Mouse (Mus musculus) liver, postnatal 0 days (tissue): ENCODE results near the gene B3galt4. TPM values are rescaled to one million over a fixed set of nuclear protein-coding genes. Genes with fewer than 3 reads are reported as not detected.
A peak's percentile ranks its signal among the peaks of the same experiment; 100 is the strongest.

Experiments
- ATAC-seq: fragments of 200-750 bp; cut with Nextera tagmentation; 2 replicates; pipeline ENCODE4 v1.8.0; 2017; ENCODE audit warnings: mild to moderate bottlenecking, moderate library complexity
- DNase-seq: peaks from one replicate; pipeline ENCODE4 v3.0.0-alpha.2; 2016
- H3K27ac ChIP-seq: fragments of 300-500 bp; sonication (generic); 2 replicates; pipeline ENCODE4 v1.5.1; 2014; ENCODE audit warnings: antibody characterized with exemption, moderate library complexity, mild to moderate bottlenecking, low read depth
- H3K27me3 ChIP-seq: fragments of 300-500 bp; sonication (generic); 2 replicates; pipeline ENCODE4 v1.6.1; 2014; ENCODE audit warnings: low read length, control low read depth, mixed read lengths; ENCODE audit not compliant: insufficient read depth
- H3K36me3 ChIP-seq: fragments of 300-500 bp; sonication (generic); replicated peaks from 2 replicates; pipeline ENCODE4 v1.6.1; 2014; ENCODE audit warnings: mild to moderate bottlenecking, control low read depth, low read length, moderate library complexity, mixed read lengths; ENCODE audit not compliant: insufficient read depth
- H3K4me1 ChIP-seq: fragments of 300-500 bp; sonication (generic); 2 replicates; pipeline ENCODE4 v1.6.1; 2014; ENCODE audit warnings: antibody characterized with exemption, mild to moderate bottlenecking, control low read depth; ENCODE audit not compliant: insufficient read depth
- H3K4me2 ChIP-seq: fragments of 300-500 bp; sonication (generic); 2 replicates; pipeline ENCODE4 v1.6.1; 2014; ENCODE audit warnings: low read depth, mild to moderate bottlenecking, low read length, moderate library complexity, mixed read lengths
- H3K4me3 ChIP-seq: fragments of 300-500 bp; sonication (generic); 2 replicates; pipeline ENCODE4 v1.5.1; 2014; ENCODE audit warnings: low read depth, low read length
- H3K9ac ChIP-seq: fragments of 300-500 bp; sonication (generic); replicated peaks from 2 replicates; pipeline ENCODE4 v1.6.1; 2014; ENCODE audit warnings: mild to moderate bottlenecking, moderate library complexity
- H3K9me3 ChIP-seq: fragments of 300-500 bp; sonication (generic); 2 replicates; pipeline ENCODE4 v1.6.1; 2016; ENCODE audit warnings: mild to moderate bottlenecking, control low read depth, low read length, mixed read lengths
- CTCF ChIP-seq: sonication (generic); IDR thresholded peaks from 2 replicates; pipeline ENCODE4 v1.5.1; 2016; ENCODE audit warnings: antibody characterized with exemption, low read depth
- EP300 ChIP-seq: IDR thresholded peaks from 2 replicates; pipeline ENCODE4 v1.6.1; 2016; ENCODE audit warnings: antibody characterized with exemption, low read depth, mild to moderate bottlenecking
- WGBS: fragments of 180-500 bp; shearing (Covaris S2); extraction: QIAGEN DNeasy Blood & Tissue Kit; methylation state at CpG from one replicate; pipeline ENCODE4 v1.1.7; 2014; ENCODE audit not compliant: insufficient replicate concordance; 5-methylcytosine and 5-hydroxymethylcytosine counted together
- polyA plus RNA-seq: library from polyadenylated mRNA; unstranded; fragments of >200 nt; fragmentation: Nextera tagmentation; extraction: Ambion mirVana; gene quantifications from 2 replicates; pipeline ENCODE4 v1.2.1, GENCODE M21; 2015

The B3galt4 gene
- polyA plus RNA-seq, 1 experiment from 2014 or later: 2.2 TPM

DNA sequence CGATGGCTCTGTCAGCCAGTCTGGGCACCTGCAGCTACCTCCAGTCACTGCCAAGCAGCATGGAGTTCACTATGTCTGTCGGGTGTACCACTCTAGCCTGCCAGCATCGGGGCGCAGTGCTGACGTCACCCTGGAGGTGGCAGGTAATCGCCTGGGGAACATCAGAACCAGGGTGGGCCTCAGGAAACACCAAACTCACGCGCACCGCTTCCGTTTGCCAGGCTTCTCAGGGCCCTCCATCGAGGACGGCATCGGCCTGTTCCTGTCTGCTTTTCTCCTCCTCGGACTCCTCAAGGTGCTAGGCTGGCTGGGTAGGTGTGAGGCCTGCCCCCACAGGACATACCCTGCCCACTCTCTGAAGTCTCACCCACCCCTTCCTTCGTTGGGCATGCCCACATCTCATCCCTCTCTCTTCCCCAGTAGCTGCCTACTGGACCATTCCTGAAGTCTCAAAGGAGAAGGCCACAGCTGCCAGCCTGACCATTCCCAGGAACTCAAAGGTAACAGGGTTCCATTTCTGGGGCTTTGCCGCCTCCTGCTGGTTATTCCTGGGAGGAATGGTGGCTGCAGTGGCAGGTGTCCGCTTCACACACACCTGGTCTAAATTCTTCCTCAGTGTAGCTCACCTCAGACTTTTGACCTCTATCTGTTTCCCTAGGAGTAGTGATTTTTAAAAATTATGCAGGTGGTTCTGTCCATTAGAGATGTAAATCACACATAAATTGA, 24.9 kb downstream of the B3galt4 start:
- ATAC-seq (no peak), DNase-seq (peak; percentile 53)
- TF ChIP-seq EP300 (no peak), CTCF (peak; percentile 64)
- no peaks in the 10 kb centered on the region for H3K27me3 ChIP-seq
- no peak overlapping the region for H3K27ac ChIP-seq
- H3K36me3 ChIP-seq: peaks cover 41% of the 10 kb centered on the region
- no peak overlapping the region for H3K4me3 ChIP-seq
- no peaks in the 10 kb centered on the region for H3K9me3 ChIP-seq
- no peak overlapping the region for H3K4me2 ChIP-seq
- peaks cover 8% of the 10 kb centered on the region for H3K4me1 ChIP-seq
- 82% methylated on average over 17 of the region's 17 CpGs for WGBS
- H3K9ac ChIP-seq: no peak overlapping the region

- Histone ChIP-seq H3K36me3 (peaks cover 42% of the 10 kb centered on the region), H3K4me3 (no peak overlapping the region), H3K4me2 (no peak overlapping the region), H3K9me3 (no peaks in the 10 kb centered on the region), H3K9ac (no peak overlapping the region), H3K27me3 (no peaks in the 10 kb centered on the region), H3K27ac (no peak overlapping the region), H3K4me1 (peaks cover 8% of the 10 kb centered on the region)
- TF ChIP-seq EP300: no peak
- TF ChIP-seq CTCF: peak; percentile 44
- ATAC-seq (no peak), DNase-seq (no peak)
- 85% methylated on average over 21 of the region's 21 CpGs for WGBS
Measured at GRCm38 (mm10) chr17:33925406-33926116, 25.7 kb downstream of the B3galt4 start.

GRCm38 (mm10) chr17:33924577-33925283, 26.6 kb downstream of the B3galt4 start:
- Histone ChIP-seq H3K9ac (no peak overlapping the region), H3K4me1 (peaks cover 3% of the 10 kb centered on the region; the same call in 1 of the 2 replicates), H3K36me3 (peaks cover 42% of the 10 kb centered on the region), H3K27me3 (no peaks in the 10 kb centered on the region), H3K9me3 (no peaks in the 10 kb centered on the region), H3K27ac (no peak overlapping the region), H3K4me2 (no peak overlapping the region), H3K4me3 (no peak overlapping the region)
- 76% methylated on average over 10 of the region's 10 CpGs for WGBS
- ATAC-seq (no peak), DNase-seq (peak; percentile 67)
- TF ChIP-seq EP300 (no peak), CTCF (peak; percentile 80)

DNA sequence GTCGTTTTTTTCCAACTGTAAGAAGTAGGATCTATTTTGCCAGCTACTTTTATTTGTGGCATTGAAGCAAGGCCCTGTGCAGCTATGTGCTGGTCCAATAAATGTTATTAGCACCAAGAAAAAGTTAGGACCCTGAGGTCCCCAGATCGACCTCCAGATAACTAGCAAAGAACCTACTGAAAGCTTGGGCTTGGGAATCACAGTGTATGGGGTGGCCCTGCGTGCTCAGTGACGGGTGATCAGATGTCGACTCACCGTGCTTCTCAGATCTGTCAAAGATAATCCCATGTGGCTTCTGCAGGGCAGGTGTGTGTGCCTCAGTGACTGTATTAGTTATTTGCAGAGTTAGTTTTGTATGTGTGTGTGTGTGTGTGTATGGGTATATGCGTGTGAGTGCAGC, 29.9 kb downstream of the B3galt4 start:
- DNase-seq: no peak
- no peak for TF ChIP-seq EP300
- TF ChIP-seq CTCF: no peak
- Histone ChIP-seq H3K36me3 (peaks cover 39% of the 10 kb centered on the region), H3K27me3 (no peaks in the 10 kb centered on the region), H3K9me3 (no peaks in the 10 kb centered on the region), H3K4me1 (peaks cover 20% of the 10 kb centered on the region), H3K4me3 (no peak overlapping the region), H3K9ac (no peak overlapping the region), H3K27ac (no peak overlapping the region), H3K4me2 (peak overlapping the region; percentile 83)
- ATAC-seq: no peak
- WGBS: 79% methylated on average over 7 of the region's 7 CpGs

- peak; percentile 20; the same call in 1 of the 2 replicates for ATAC-seq
- under 1% methylated on average over 36 of the region's 36 CpGs for WGBS
- H3K9ac ChIP-seq: peak overlapping the region; percentile 80
- peaks cover 31% of the 10 kb centered on the region for H3K36me3 ChIP-seq
- H3K4me2 ChIP-seq: peak overlapping the region; percentile 83
- H3K4me1 ChIP-seq: peaks cover 22% of the 10 kb centered on the region
- TF ChIP-seq EP300 (no peak), CTCF (peak; percentile 97)
- H3K4me3 ChIP-seq: peak overlapping the region; percentile 84
- H3K27ac ChIP-seq: peak overlapping the region; percentile 94
- peak; percentile 91 for DNase-seq
- no peaks in the 10 kb centered on the region for H3K9me3 ChIP-seq
- no peaks in the 10 kb centered on the region for H3K27me3 ChIP-seq
Measured at GRCm38 (mm10) chr17:33920282-33921097, 30.8 kb downstream of the B3galt4 start.
